Mouse (Mus musculus) heart, postnatal 14 days (tissue): ENCODE results near the gene Olfr159. TPM values are rescaled to one million over a fixed set of nuclear protein-coding genes. Genes with fewer than 3 reads are reported as not detected.
"Not testable (repeated sequence)": the region's sequence is repeated elsewhere in the genome, so short reads cannot be mapped to it uniquely, and the experiment has no call there.

Experiments used
- DNase-seq, 2 experiments: peaks; one replicate each; pipeline ENCODE4 v3.0.0; 2021 to 2022
- intact Hi-C: fragments of 180-260 bp; cut with DNase I; formaldehyde crosslinking; loops from one replicate; pipeline ENCODE4 v1.15.1; 2025
- long read RNA-seq, 2 experiments: library from polyadenylated mRNA; stranded (forward); transcript quantifications; one replicate each; pipeline ENCODE4 v2.0.0; 2021
- total RNA-seq, 2 experiments: library from RNA; stranded (reverse); gene quantifications; 2 replicates each; pipeline ENCODE4 v1.2.3; 2021

The Olfr159 gene
- not detected for total RNA-seq
- long read RNA-seq, experiment 1, result 0 reads
- long read RNA-seq, experiment 2, result 0 reads

DNA sequence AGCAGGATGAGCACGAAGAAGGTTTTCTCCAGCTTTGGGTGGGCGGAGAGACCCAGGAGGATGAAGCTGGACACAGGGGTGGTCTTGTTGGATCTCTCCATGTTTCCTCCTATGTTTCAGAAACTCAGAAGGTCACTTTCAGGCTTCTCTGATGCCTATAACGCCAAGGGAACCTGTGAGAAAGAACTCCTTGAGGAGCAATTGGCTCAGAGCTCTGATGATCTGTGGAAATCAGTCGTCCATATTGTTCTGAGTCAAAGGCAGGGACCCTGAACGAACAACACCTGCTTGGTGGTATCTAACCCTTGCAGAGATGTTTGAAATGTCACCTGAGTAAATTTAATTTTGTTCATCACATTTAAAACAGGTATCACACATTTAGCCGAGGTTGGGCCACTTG is at the start of gene Olfr159:
Olfr159 (minus strand) TSS at position 101 of the 400 bp plus-strand sequence.
- no peak for DNase-seq
- intact Hi-C loops, result no loop called here

DNA sequence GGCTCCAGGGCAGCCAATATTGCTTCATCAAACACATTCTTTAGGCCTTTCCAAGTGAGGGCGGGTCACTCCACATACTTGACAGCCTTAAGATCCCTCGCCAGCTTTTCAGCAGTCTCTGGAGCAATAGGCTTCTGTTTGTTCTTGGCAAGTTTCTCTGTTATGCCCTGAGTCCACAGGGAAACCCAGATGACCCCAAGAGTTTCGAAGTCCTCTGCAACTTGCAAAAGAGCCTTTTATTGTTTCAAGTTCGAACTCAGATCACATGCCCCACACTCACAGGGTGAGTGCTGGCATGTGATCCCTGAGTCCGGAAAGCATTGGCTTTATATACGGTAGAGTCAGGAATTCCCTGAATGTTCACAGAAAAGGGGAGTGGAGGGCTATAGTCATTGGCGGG is 28.1 kb upstream of the Olfr159 start:
- DNase-seq, result no peak
- intact Hi-C loops, result no loop called here

GRCm38 (mm10) chr4:43795844-43796243 is 25.0 kb upstream of the Olfr159 start:
- DNase-seq, intact Hi-C loops: not testable (repeated sequence)

- DNase-seq, result no peak
- intact Hi-C loops, result no loop called here
Measured at GRCm38 (mm10) chr4:43795296-43795695, 24.5 kb upstream of the Olfr159 start.

DNA sequence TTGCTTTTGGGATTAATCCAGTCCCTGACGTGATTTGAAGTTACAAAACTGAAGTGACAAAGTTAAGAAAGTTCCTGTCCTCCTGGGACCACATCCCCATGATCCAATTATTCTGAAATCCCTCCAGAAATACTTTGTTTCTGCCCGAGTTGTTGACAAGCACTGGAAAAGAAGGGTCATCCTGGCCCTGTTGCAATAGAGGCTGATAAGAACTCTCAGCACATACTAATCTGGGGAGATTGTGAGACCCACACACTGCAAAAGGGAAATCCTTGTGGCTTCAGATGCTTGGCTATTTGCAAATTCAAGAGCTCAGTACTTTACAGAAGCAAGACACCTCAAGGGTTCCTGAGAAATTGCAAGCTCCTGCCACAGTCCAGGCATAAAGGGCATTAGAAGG is 1.5 kb upstream of the Olfr159 start:
- DNase-seq, result no peak
- intact Hi-C loops, result no loop called here

DNA sequence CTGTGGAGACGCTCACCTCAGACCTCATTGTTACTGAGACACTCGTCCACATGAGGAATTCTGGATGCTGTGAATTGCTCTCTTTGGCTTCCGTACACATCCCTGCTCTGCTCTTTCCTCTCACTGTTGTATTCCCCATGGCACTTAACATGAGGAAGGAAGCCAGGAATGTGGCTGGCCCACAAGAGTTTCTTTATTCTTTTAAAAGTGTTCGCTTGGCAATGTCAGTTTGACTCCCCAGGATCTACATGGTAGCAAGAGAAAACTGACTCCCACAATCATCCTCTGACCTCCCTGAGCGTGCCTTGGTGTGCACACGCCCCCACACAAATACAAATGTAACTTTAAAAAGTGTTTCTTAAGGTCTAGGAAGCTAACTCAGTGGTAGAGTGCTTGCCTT is 817 bp upstream of the Olfr159 start:
- DNase-seq, result peak in 1 of 2 experiments; percentile 15
- intact Hi-C loops, result no loop called here

- intact Hi-C loops, result no loop called here
Measured at GRCm38 (mm10) chr4:43769374-43769773, 1.4 kb downstream of the Olfr159 start.

DNA sequence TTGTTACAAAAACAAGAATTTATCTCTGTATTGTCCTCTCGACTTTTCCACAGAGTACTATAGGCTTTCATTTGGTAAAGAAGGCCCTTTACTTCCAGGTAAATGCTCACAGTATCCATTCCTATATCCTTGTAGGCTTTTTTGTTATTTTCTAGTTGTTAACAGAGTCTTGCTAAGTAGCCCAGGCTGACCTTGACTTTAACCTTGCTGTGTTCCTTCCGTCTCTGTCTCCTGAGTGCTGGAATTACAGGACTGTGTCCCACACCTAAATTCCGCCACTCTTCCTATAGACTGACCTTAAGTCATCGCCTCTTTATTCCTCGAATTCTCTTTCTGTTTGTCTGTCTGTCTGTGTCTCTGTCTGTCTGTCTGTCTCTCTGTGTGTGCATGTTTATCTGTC is 2.5 kb downstream of the Olfr159 start:
- intact Hi-C loops, result no loop called here
- DNase-seq, result no peak

More at GRCm38 (mm10) chr4:43769374-43769773, 1.4 kb downstream of the Olfr159 start:
- DNase-seq, result no peak

DNA sequence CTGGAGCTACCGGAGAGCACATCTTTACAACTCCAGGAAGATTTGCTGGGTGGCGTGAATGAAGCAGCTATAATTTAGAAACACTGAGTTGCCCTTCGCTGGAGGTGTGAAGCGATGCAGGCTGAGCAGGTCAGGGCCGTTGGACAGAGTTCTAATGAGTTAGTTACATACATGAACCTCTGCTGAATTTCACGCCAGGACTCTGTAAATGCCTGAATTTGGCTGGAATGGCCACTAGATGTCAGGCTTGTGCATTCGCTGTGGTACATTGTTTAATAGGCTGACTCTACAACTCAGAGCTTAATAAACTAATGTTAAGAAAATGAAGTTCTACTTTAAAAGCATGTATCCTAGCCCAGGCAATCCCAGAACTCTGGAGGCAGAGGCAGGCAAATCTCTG is 7.4 kb downstream of the Olfr159 start:
- intact Hi-C loops, result loop anchor here (2.0 kb wide), 1 partner anchor 39 kb away; no protein-coding TSS in a partner anchor
- DNase-seq, result peak; percentile 52 to 72

DNA sequence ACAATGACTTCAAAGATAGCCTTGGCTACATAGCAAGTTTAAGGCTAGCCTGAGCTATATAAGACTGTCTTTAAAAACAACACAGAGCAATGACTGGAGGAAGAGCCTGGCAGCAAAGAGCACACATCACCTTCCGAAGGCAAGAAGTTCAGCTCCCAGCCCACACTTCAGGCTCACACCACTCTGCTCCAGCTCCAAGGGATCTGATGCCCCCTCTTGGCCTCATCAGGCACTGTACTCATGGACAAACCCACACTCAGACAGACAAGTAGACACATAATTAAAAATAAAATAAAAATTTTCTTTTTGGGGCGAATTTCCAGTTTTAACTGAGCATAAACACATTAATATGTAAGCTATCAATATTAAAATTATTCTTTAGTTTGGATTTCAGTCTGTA is 9.5 kb downstream of the Olfr159 start:
- intact Hi-C loops, result loop anchor here (2.0 kb wide), 1 partner anchor 99 kb away; no protein-coding TSS in a partner anchor

DNA sequence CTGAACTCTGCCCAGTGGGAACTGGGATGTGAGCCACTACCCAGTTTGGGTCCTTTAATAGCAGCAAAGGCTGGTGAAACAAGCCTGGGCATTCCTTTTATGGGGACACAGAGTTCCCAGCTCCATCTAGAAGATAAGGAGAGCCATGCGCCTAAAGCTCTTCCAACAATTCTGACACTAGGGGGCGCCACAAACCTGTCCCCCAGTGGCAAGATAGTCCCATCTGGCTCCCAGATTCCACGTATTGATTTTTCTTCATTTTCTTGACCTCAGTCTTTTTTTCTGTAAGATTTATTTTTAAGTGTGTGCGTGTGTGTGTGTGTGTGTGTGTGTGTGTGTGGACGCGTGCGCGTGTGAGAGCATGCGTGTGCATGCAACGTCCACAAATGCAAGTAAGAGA is 10.3 kb downstream of the Olfr159 start:
- intact Hi-C loops, result loop anchor here (2.0 kb wide), 1 partner anchor 100 kb away; no protein-coding TSS in a partner anchor
- DNase-seq, result peak; percentile 47 to 62

More for the DNA sequence above, 9.5 kb downstream of the Olfr159 start:
- DNase-seq, result no peak

DNA sequence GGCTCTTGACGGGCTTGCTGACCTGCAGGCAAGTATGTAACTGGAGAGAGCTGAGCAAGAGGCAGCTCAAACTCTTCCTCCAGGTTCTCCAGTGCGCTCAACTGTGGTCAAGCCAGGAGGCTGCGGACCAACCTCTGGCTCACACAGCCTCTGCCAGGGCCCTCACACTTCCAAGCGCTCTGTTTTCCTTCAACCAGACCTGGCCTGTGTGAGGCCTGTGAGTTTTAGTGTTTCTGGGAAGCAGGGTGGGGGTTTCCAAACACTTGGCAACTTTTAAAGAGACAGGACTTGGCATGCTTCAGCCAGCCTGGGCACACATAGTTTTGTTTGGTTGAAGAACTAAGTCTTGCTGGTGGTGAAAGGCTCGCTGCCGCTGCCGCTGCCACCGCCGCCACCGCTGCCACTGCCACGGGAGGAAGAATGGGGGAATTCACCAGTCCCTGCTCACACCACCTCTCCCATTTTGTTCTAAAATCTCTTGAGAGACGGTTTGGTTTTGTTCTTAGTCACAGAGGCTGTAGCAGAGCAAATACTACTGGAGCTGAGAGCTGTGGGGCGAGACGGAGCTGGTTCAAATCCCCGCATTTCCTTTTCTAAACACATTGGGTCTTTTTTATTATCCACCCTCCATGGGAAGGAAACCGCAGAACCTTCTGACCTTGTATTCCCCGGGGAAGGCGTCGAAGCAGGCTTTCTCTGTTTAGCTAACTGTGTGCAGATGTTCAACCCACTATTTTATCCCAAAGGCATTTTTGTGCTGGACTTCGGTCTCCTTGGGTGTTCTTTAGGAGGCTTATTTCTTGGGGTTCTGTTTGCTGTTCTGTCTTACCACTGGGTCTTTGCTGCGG is 11.0 kb downstream of the Olfr159 start:
- peak in 1 of 2 experiments; percentile 43 for DNase-seq
- intact Hi-C loops, result loop anchor here (2.0 kb wide), 1 partner anchor 101 kb away; no protein-coding TSS in a partner anchor

GRCm38 (mm10) chr4:43757213-43757612 is 13.6 kb downstream of the Olfr159 start:
- intact Hi-C loops, result no loop called here
- DNase-seq, result peak in 1 of 2 experiments; percentile 14

- peak in 1 of 2 experiments; percentile 44 for DNase-seq
- intact Hi-C loops, result loop anchor here (1.0 to 10.0 kb wide), 2 partner anchors 116 to 230 kb away; no protein-coding TSS in a partner anchor
Measured at GRCm38 (mm10) chr4:43745187-43745586, 25.6 kb downstream of the Olfr159 start.

DNA sequence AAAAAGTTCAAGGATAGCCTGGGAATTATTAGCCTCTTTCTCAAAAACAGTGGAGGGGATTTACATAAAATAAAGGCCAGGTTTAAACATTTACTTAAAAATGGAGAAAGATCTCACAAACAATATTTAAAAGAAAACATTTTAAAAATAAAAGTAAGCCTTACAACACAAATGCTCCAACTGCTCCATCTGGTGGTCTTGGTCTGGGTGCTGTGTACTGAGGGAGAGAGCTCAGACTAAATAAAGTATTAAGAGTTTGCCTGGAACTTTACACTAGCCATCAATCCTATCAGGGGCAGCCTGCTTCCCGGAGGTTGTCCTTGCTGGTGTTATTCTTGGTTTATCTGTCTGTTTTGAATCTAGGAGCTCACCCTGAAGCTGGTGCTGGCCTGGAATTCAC is 27.7 kb downstream of the Olfr159 start:
- DNase-seq, result peak in 1 of 2 experiments; percentile 40
- intact Hi-C loops, result loop anchor here (10.0 kb wide), 1 partner anchor 232 kb away; no protein-coding TSS in a partner anchor

DNA sequence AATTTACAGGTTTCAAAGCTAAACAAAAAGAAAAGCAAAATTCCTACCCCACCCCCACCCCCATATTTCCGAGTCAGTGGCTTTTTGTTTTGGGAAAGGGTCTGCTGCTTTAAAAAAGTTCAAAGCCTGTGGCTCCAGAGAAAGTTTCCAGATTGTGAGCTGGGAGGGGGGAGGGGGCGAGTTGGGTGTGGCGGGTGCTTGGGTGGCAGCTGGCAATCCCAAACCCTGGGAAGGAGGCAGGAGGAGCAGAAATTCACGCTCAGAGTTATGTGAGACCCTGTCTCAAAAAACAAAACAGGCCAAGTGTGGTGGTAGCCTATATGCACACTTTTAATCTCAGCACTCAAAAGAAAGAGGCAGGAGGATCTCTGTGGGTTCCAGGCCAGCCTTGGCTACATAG is 28.2 kb downstream of the Olfr159 start:
- intact Hi-C loops, result loop anchor here (1.0 to 10.0 kb wide), 2 partner anchors 16 to 232 kb away; no protein-coding TSS in a partner anchor
- no peak for DNase-seq

- intact Hi-C loops, result loop anchor here (10.0 kb wide), 1 partner anchor 233 kb away; no protein-coding TSS in a partner anchor
- no peak for DNase-seq
Measured at GRCm38 (mm10) chr4:43741526-43741925, 29.3 kb downstream of the Olfr159 start.

- no peak for DNase-seq
- intact Hi-C loops, result no loop called here
Measured at GRCm38 (mm10) chr4:43738989-43739674, 31.7 kb downstream of the Olfr159 start.

DNA sequence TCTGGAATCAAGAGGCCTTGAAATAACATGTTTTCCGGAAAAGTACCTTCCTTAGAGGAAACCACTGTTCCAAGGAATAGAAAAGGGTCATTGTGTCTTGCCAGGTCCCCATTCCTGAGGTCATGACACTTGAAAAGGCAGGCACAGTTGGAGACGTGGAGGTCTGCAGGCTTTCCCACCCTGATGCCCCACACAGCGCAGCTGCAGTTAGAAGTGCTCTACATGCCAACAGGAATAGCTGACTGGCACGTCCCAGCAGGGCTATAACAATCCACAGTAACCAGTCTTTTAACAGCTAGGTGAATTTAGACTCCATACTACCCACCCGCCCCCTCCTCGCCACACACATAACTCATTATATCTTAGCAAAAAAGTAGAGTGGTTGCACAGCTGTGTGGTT is 33.7 kb downstream of the Olfr159 start:
- intact Hi-C loops, result no loop called here
- no peak for DNase-seq

- intact Hi-C loops, result no loop called here
- peak; percentile 29 to 35 for DNase-seq
Measured at GRCm38 (mm10) chr4:43733186-43733585, 37.6 kb downstream of the Olfr159 start.

- peak in 1 of 2 experiments; percentile 23 for DNase-seq
- intact Hi-C loops, result no loop called here
Measured at GRCm38 (mm10) chr4:43732171-43732570, 38.6 kb downstream of the Olfr159 start.
